Mouse (Mus musculus) frontal cortex, adult (tissue): ENCODE measurements around the gene Lactb.

Source experiments
- ATAC-seq: cut with Nextera tagmentation; 2 replicates; pipeline ENCODE4 v1.9.2; 2017; ENCODE audit warnings: mild to moderate bottlenecking, moderate library complexity, mixed read lengths; ENCODE audit not compliant: low TSS enrichment

Gene Lactb

GRCm38 (mm10) chr9:66975239-66975645 lies at the start of gene Lactb:
TSS of gene Lactb (minus strand) at chr9:66975484.
- peak; percentile 81 for ATAC-seq

- no peak for ATAC-seq
Observed at GRCm38 (mm10) chr9:67023371-67023770, 48.1 kb upstream of the Lactb start.

GRCm38 (mm10) chr9:67020063-67020462 lies 44.8 kb upstream of the Lactb start:
- no peak for ATAC-seq

GRCm38 (mm10) chr9:67013501-67013900 lies 38.2 kb upstream of the Lactb start:
- no peak for ATAC-seq

- no peak for ATAC-seq
Observed at GRCm38 (mm10) chr9:67012470-67012869, 37.2 kb upstream of the Lactb start.

GRCm38 (mm10) chr9:67011483-67011882 lies 36.2 kb upstream of the Lactb start:
- ATAC-seq: no peak

- ATAC-seq: no peak
Observed at GRCm38 (mm10) chr9:67008781-67009180, 33.5 kb upstream of the Lactb start.

- no peak for ATAC-seq
Observed at GRCm38 (mm10) chr9:67006376-67006775, 31.1 kb upstream of the Lactb start.

GRCm38 (mm10) chr9:67005161-67005742 lies 30.0 kb upstream of the Lactb start:
- ATAC-seq: no peak

GRCm38 (mm10) chr9:67003656-67004055 lies 28.4 kb upstream of the Lactb start:
- ATAC-seq: no peak

- peak; percentile 41; the same call in 1 of the 2 replicates for ATAC-seq
Observed at GRCm38 (mm10) chr9:67003156-67003555, 27.9 kb upstream of the Lactb start.

GRCm38 (mm10) chr9:67001506-67001905 lies 26.2 kb upstream of the Lactb start:
- ATAC-seq: no peak

GRCm38 (mm10) chr9:67001050-67001449 lies 25.8 kb upstream of the Lactb start:
- ATAC-seq: peak; percentile 83

GRCm38 (mm10) chr9:66999698-67000097 lies 24.4 kb upstream of the Lactb start:
- no peak for ATAC-seq

GRCm38 (mm10) chr9:66991750-66992410 lies 16.6 kb upstream of the Lactb start:
- no peak for ATAC-seq

- peak; percentile 82 for ATAC-seq
Observed at GRCm38 (mm10) chr9:66991021-66991749, 15.9 kb upstream of the Lactb start.

GRCm38 (mm10) chr9:66990046-66990445 lies 14.8 kb upstream of the Lactb start:
- ATAC-seq: no peak

GRCm38 (mm10) chr9:66989581-66989980 lies 14.3 kb upstream of the Lactb start:
- ATAC-seq: 0 out of 2 replicates have a peak, but pooled peaks have one; percentile 4

- ATAC-seq: peak; percentile 76
Observed at GRCm38 (mm10) chr9:66988888-66989414, 13.7 kb upstream of the Lactb start.

GRCm38 (mm10) chr9:66988198-66988887 lies 13.1 kb upstream of the Lactb start:
- peak; percentile 11; the same call in 1 of the 2 replicates for ATAC-seq

GRCm38 (mm10) chr9:66985377-66985776 lies 10.1 kb upstream of the Lactb start:
- no peak for ATAC-seq

GRCm38 (mm10) chr9:66982085-66982484 lies 6.8 kb upstream of the Lactb start:
- ATAC-seq: no peak
